Mouse (Mus musculus) thymus, adult 2 months (tissue): ENCODE results near the gene Tlx3. TPM values are rescaled to one million over a fixed set of nuclear protein-coding genes. Genes with fewer than 3 reads are reported as not detected.

ENCODE experiments used
- DNase-seq: peaks from one replicate; pipeline ENCODE4 v3.0.0; 2021
- H3K27ac ChIP-seq: fragments of 200-500 bp; 2 replicates; pipeline ENCODE4 v1.5.1; 2012; ENCODE audit warnings: low read length, control low read depth; ENCODE audit not compliant: control insufficient read depth, insufficient read depth
- H3K27me3 ChIP-seq: fragments of 200-500 bp; 2 replicates; pipeline ENCODE4 v1.6.1; 2012; ENCODE audit warnings: mild to moderate bottlenecking, low read length, moderate library complexity, mixed read lengths; ENCODE audit not compliant: control insufficient read depth, insufficient read depth
- H3K36me3 ChIP-seq: fragments of 200-500 bp; 2 replicates; pipeline ENCODE4 v1.6.1; 2012; ENCODE audit warnings: mild to moderate bottlenecking, low read length, moderate library complexity; ENCODE audit not compliant: control insufficient read depth, insufficient read depth
- H3K4me1 ChIP-seq: fragments of 200-500 bp; replicated peaks from 2 replicates; pipeline ENCODE4 v1.6.1; 2012; ENCODE audit warnings: low read length; ENCODE audit not compliant: control insufficient read depth, insufficient read depth
- H3K4me3 ChIP-seq: fragments of 200-500 bp; 2 replicates; pipeline ENCODE4 v1.5.1; 2012; ENCODE audit warnings: mild to moderate bottlenecking, low read length, control low read depth, moderate library complexity; ENCODE audit not compliant: control insufficient read depth, insufficient read depth
- CTCF ChIP-seq: fragments of 200-500 bp; IDR thresholded peaks from 2 replicates; pipeline ENCODE4 v1.5.1; 2012; ENCODE audit warnings: mild to moderate bottlenecking, control low read depth, low read length, moderate library complexity, borderline replicate concordance; ENCODE audit not compliant: control insufficient read depth, poor library complexity, insufficient read depth; ENCODE audit errors: extremely low read depth
- POLR2A ChIP-seq: fragments of 200-500 bp; IDR thresholded peaks from 2 replicates; pipeline ENCODE4 v1.6.1; 2012; ENCODE audit warnings: mild to moderate bottlenecking, low read length, control low read depth, moderate library complexity; ENCODE audit not compliant: control insufficient read depth, poor library complexity, insufficient read depth; ENCODE audit errors: extremely low read depth
- WGBS: fragments of 180-500 bp; shearing (Covaris S2); methylation state at CpG from one replicate; pipeline ENCODE4 v1.1.7; 2018; 5-methylcytosine and 5-hydroxymethylcytosine counted together
- polyA plus RNA-seq: library from polyadenylated mRNA; depleted of rRNA; stranded (reverse); fragments of >200 nt; gene quantifications from 2 replicates; pipeline ENCODE4 v1.2.3, GENCODE M21; 2012

Tlx3 gene
- polyA plus RNA-seq, 1 experiment: 0.08 TPM

DNA sequence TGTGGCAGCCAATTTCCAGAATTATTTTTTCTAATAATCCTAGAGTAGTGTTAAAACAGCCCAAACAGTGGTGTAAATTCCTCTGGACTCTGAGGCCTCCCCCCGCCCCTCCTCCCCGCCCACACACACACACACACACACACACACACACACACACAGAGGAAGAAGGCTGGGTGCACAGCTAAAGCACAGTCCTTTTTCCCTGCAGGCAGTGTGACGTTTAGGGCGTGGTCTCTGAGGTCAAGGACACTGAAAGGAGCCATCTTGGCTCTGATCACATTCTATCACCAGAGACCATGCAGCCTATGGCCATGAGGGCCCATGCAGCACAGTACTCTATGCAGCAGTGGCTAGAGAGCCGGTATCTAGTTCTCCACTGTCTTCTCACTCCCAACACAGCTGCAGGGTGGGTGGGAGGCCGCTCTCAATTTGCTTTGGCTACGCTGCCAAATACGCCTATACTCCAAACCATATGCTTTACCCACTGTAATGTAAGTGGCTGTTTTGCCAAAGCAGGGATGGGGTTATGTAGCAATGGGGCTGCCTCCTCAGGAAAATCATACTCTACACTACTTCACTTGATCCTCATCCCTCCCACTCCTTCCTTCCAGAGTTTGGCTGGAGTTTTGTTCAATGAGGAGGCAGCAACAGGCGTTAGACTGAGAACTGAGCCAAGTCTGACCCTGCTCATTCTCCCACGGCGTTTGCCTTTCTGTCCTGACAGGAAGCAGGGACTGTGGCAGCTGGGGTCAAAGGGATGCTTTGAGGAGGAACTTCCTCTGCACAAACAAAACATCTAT is 18.4 kb upstream of the Tlx3 start:
- Histone ChIP-seq H3K4me3 (no peak overlapping the region), H3K27ac (no peak overlapping the region), H3K36me3 (no peaks in the 10 kb centered on the region), H3K27me3 (no peaks in the 10 kb centered on the region), H3K4me1 (no peaks in the 10 kb centered on the region)
- TF ChIP-seq POLR2A (no peak), CTCF (no peak)
- no peak for DNase-seq
- 70% methylated on average over 11 of the region's 11 CpGs for WGBS

DNA sequence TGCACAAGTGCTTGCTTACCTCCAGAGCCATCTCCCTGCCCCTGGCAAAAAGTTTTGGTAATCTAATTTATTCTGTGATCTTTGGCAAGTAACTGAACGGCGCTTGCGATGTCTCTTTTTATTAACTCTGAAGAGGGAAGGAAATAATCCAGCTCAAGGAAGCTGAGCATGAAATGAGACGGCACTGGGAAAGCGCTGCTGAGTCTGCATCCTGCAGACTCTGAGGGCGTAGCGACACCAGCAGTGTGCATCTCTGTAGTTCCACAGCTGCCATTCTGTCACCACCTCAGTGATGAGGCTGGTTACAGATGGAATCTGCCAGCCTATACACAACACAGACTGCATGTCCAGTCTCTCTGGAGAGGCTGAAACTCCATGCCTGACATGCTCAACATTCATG is 17.4 kb upstream of the Tlx3 start:
- 97% methylated on average over 7 of the region's 7 CpGs for WGBS
- DNase-seq: no peak
- Histone ChIP-seq H3K4me1 (no peaks in the 10 kb centered on the region), H3K27ac (no peak overlapping the region), H3K27me3 (no peaks in the 10 kb centered on the region), H3K4me3 (no peak overlapping the region), H3K36me3 (no peaks in the 10 kb centered on the region)
- TF ChIP-seq POLR2A (no peak), CTCF (no peak)

GRCm38 (mm10) chr11:33217384-33218079 is 14.1 kb upstream of the Tlx3 start:
- TF ChIP-seq POLR2A: no peak
- TF ChIP-seq CTCF: no peak
- H3K36me3 ChIP-seq: no peaks in the 10 kb centered on the region
- no peaks in the 10 kb centered on the region for H3K4me1 ChIP-seq
- DNase-seq: no peak
- H3K27ac ChIP-seq: no peak overlapping the region
- H3K27me3 ChIP-seq: no peaks in the 10 kb centered on the region
- H3K4me3 ChIP-seq: no peak overlapping the region
- WGBS: 82% methylated on average over 8 of the region's 8 CpGs

DNA sequence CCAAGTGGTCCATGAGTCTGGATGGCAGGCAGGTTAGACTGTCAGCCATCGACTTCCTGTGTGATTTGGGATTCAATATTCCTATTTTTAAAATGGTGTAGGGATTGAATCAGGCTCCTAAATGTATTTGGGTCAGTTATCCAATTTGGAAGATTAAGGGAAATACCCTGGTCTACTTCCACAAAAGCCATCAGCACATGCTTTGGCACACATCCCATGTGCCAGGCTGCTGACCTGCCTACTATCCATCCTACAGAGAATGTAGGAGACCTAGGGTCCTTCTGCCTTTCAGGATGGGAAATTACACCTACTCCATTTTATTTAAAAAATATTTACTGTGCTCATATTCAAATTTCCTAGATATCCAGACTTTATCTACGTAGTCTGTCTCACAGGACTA is 4.0 kb upstream of the Tlx3 start:
- no peaks in the 10 kb centered on the region for H3K4me1 ChIP-seq
- H3K27me3 ChIP-seq: peaks cover 16% of the 10 kb centered on the region
- no peaks in the 10 kb centered on the region for H3K36me3 ChIP-seq
- H3K4me3 ChIP-seq: no peak overlapping the region
- TF ChIP-seq POLR2A (no peak), CTCF (no peak)
- no peak overlapping the region for H3K27ac ChIP-seq
- whole genome bisulfite sequencing: 85% methylated on average over 2 of the region's 2 CpGs
- DNase-seq: no peak

DNA sequence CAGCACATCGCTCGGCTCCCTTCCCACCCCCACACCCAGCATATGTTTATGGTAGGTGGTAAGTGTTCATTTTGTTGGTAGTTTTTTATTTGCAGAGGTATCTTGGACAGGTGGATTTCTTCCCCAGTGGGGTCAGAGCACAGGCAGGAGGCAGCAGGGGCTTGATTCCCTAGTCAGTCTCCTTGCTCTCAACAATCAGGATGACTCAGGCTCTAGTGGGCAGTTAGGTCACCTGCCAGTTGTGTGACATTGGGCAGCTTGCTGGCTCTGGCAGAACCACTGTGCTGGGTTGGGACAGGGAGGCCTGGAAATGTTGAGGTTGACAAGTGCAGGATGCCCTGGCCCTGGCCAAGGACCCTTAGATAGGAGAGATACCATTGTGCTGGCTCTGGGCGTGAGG is 1.6 kb upstream of the Tlx3 start:
- Histone ChIP-seq H3K4me3 (no peak overlapping the region), H3K4me1 (0 out of 2 replicates have a peak, but pooled peaks cover 4% of the 10 kb centered on the region), H3K27ac (no peak overlapping the region), H3K27me3 (peaks cover 40% of the 10 kb centered on the region), H3K36me3 (no peaks in the 10 kb centered on the region)
- DNase-seq: no peak
- TF ChIP-seq POLR2A: no peak
- TF ChIP-seq CTCF: no peak
- 37% methylated on average over 3 of the region's 3 CpGs for WGBS

GRCm38 (mm10) chr11:33204329-33204705 is 928 bp upstream of the Tlx3 start:
- TF ChIP-seq POLR2A (no peak), CTCF (no peak)
- no peak for DNase-seq
- Histone ChIP-seq H3K4me3 (no peak overlapping the region), H3K27me3 (peaks cover 45% of the 10 kb centered on the region), H3K4me1 (0 out of 2 replicates have a peak, but pooled peaks cover 7% of the 10 kb centered on the region), H3K36me3 (no peaks in the 10 kb centered on the region), H3K27ac (no peak overlapping the region)
- WGBS: 4% methylated on average over 18 of the region's 18 CpGs

- no peak for DNase-seq
- H3K4me1 ChIP-seq: 0 out of 2 replicates have a peak, but pooled peaks cover 7% of the 10 kb centered on the region
- H3K27ac ChIP-seq: no peak overlapping the region
- H3K36me3 ChIP-seq: no peaks in the 10 kb centered on the region
- H3K4me3 ChIP-seq: no peak overlapping the region
- H3K27me3 ChIP-seq: peaks cover 57% of the 10 kb centered on the region
- 7% methylated on average over 46 of the region's 47 CpGs for WGBS
- TF ChIP-seq POLR2A (no peak), CTCF (no peak)
These were observed 417 bp downstream of the Tlx3 start for GRCm38 (mm10) chr11:33202972-33203371.
